Mouse (Mus musculus) lung, postnatal 4 days (tissue): ENCODE measurements around the gene Simc1.
A peak's percentile ranks its signal among the peaks of the same experiment; 100 is the strongest.

Source experiments
- DNase-seq, 2 experiments: peaks; one replicate each; pipeline ENCODE4 v3.0.0; 2021

Gene Simc1

DNA sequence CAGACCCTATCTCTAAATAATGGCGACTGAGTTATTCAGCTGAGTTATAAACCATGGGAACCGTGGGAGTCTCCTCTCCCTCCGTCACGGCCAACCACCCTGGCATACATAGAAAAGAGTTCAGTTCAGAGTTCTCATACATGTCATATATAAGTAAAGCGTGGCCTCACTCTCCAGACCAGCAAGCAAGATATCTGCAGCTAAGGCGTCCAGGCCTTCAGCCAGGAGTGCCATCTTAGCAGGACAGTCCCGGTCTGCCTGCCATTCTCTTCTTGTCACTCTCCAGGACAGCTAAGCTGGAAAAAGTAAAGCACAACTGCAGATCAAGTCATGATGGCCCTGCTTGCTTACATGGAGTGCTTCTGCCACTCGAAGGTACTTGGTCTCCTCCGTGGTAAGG, 52.6 kb downstream of the Simc1 start:
- no peak for DNase-seq

DNA sequence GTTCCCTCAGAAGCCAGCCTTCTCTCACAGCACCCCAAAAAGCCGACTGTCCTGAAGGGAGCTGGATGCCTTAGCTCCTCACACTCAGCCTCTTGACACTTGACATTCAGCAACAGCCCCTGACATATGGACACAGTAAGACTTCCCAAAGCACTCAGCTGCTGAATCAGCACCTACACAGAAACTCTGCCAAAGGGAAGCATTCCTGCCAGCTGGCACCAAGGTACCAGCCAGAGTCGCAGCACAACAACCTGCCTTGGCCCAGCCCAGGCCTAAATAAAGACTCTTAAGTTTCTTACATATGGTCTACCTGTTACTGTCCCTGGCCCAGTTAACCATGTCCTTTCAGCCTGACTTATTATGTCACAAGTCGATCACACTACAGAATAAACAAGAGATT, 53.2 kb downstream of the Simc1 start:
- DNase-seq, result no peak

DNA sequence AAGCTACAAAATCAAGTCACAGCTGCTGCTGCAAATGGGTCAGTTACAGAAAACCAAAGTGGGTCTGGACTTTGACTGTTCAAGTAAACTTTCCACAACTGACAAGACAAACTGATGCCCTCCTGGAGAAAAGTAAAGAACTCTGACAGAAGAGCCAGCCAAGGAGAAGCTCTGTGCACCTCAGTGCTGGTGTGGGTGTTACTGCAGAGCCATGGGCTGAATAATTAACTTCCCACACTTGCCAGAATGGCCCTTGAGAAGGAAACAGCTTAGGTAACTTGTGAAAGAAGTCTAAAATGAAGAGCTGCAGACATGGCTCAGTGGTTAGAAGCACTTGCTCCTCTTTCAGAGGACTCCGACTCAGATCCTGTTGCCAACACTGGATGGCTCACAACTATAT, 54.1 kb downstream of the Simc1 start:
- no peak for DNase-seq

DNA sequence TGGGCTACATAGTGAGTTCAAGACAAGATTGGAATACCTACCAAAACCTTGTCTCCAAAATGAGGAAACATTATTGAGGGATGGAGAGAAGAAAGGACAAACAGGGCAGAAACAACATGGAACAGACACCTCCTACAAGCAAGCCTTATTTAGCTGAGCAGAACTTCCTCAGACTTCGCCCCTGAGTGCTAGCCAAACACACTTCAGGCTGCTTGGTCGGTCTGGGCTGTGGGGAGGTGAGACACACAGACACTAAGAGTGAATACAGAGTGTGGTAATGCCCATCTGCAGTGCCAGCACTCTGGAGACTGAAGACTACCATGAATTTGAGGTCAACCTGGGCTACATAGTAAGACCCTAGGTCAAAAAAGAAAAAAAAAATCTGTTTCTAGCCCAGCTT, 56.1 kb downstream of the Simc1 start:
- DNase-seq, result no peak

DNA sequence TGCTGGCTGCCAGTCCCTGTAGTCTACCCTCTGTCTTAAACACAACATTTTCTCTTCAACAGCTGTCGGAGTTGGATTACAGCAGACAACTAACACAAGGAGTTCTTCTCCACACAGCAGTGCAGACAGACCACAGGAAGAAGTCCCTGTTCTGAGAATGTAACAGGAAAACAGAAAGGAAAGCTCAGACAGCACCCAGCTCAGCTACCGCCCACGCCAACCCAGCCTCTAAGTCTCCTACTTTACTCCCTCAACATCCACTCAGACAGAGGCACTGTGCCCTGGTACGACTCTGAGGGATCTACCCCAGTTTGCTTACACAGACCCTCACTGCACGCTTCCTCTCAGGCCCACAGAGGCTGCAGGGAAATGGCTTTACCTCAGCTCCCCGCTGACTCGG, 57.0 kb downstream of the Simc1 start:
- DNase-seq, result no peak

DNA sequence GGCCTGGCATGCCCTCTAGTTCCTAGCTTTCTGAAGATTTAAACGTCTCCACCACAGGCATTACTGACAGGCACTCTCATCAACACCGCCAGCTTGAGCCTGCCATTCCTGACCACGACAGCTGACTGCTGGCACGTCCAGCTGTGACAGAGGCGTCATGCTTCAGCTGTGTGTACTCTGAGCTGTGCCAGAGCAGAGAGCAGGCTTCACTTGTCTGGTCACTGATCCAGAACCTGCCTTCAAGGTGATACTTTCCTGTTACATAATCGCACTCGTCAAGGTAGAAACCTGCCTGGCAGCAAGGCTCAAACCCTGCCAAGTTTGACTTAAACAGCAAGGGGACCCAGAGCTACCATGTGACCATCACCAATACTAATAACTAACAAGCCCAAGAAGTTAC, 59.0 kb downstream of the Simc1 start:
- peak in 1 of 2 experiments; percentile 29 for DNase-seq

DNA sequence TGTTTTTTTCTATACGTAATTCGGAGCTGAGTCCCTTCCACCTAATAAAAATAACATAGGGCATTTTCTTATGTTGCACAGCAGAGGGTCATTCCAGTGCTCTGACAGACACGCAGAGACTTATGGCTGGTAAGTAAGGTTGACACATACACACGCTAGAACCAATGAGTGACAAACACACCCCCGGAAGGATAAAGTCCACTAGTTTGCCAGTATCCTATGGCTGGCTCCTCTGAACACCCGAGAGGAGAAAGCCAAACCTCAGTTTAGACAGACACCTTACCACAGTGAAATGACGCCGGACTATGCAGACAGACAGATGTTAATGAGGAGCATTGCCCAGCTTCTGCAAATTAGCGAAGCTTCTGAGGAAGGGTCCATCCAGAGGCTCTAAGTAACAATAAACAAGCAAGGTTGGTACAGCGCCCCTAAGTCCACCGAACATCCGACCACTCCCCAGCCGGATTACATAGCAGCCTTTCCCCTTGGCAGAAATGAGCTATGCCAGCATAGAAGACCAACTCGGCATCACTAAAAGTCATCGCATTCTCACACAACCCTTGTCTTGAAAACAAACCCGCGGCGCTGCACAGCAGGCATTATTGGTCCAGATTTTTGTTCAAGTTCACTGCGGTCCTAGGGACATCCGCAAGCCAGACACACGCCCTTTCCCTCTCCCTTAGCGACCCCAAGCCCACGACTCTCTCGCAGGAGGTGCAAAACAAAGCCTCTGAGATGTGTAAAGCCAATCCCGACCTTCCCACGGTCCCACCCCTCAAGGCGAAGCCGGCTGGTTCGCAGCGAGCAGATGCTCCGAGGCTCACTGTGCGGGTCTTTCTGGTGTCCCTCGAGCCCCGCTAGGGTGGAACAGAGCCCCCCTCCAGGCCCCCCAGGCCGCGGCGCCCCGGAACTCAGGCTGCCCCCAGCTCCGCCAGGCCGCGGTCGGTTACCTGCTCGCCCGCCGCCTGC, 60.9 kb downstream of the Simc1 start:
- DNase-seq, result no peak

DNA sequence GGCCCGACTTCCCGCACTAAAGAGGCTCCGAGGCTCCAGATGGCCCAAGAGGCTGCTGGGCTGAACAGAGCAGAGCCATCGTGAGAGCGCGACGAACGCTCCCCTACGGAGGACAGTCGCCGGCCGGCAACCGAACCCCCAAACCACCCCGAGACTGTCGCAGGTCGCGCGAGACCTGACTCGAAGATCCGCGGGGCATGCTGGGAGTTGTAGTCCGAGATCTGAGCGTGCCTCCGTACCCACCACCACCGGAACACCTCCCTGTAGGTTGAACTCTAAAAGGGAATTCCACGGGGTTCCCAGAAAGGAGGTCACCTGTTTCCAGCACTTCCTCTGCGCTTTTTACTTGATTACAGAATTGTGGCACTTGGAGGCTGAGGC, 61.6 kb downstream of the Simc1 start, which contains the start of gene 4833439L19Rik:
4833439L19Rik (minus strand) TSS at position 235 of the 381 bp plus-strand sequence.
- peak; percentile 94 to 96 for DNase-seq

DNA sequence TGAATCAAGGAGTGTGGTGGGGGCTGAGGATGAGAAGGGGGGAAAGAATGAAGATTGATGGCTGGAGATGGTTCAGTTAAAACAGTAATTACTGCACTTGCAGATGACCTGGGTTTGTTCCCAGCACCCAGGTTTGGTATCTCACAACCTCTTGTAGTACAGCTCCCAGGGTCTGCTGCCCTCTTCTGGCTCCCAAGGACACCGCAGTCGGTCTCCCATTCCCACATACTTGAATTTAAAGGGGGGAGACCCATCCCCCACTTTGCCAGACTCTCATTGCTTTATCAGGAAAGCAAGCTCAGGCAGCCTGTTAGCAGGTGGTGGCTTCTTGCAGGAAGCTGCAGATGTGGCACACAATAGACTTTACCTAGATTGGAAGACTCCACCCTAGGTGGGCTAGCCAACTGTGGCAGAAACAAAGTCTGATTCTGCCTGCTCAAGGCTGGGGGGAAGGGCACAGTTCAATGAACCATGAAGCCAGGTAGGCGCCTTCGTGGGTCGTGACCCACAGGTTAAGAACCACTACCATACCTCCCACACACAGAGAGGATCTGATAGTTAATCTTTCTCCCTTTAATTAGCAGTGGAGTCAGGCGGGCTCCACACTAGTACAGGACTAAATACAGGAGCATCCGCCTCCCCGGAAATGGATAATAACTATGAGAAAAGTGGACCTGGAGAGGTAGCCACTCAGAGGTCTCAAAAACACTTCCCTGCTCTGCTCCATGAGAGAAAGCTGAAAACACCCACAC, 62.2 kb downstream of the Simc1 start:
- DNase-seq, result peak; percentile 58 to 60

DNA sequence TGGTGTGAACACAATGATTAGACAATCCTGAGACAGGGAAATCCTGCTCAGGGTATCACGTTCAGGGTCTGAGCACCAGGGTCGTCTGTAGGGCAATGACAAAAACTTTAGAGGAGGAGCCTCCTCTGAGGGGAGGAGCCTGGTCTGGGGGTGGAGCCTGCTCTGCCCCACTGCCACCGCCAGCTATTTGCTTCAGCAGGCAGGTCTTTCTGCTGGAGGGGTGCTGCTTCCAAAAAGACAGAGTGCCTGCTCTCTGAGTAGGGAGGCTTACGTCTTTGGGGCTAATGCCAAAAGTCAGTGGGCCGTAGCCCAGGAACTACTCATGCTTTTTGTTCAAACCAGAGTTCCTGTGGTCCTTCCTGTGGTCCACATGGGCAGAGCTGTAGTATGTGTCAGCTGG, 64.8 kb downstream of the Simc1 start:
- no peak for DNase-seq

DNA sequence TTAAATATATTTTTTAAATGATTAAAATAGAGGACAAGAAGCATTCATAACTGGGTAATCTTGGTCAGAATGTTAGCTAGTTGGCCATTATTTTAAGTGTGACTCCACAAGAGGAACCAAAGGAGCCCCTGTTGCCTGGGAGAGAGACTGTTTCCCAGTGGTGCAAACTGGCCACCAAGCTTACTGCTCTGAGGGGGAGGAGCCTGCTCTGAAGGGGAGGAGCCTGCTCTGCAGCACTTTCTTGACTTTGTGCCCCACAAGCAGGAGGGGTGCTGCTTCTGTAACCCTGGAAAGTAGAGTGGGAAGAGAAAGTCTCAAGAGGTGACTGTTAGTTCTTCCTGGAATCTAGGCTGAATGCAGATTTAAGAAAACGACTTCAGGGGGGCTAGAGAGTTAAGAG, 65.7 kb downstream of the Simc1 start:
- DNase-seq, result no peak

DNA sequence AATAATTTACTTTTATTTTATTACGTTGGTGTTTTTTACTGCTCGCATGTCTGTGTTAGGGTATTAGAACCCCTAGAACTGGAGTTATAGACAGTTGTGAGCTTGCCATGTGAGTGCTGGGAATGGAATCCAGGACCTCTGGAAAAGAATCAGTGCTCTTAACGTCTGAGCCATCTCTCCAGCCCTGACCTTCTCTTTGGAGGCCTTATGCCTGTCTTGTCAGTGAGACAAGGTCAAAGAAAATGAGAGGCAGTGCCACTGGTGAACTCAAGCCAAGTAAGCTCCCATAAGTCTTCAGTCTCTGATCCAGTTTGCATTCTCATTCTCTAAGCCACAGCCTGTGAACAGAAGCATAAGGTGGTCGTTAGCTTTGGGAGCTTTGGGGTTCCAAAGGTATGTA, 67.2 kb downstream of the Simc1 start:
- DNase-seq, result no peak

DNA sequence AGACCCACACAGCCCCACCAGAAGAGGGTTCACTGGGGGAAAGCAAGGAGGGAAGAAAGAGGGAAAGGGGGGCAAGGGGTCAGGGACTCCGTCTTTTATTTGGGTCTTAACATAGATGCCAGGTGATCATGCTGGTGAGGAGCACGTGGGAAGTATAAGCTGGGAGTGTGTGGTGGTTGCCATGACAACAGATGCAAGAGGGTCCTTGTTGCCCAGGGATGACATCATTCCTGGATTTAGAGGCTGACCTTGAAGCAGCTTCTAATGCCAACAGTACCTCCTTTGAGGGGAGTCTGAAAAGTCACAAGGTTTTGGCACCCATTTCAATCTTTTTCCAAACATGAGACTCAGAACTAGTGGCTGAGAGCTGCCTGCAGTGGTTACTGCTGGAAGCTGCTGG, 68.1 kb downstream of the Simc1 start:
- DNase-seq, result no peak

DNA sequence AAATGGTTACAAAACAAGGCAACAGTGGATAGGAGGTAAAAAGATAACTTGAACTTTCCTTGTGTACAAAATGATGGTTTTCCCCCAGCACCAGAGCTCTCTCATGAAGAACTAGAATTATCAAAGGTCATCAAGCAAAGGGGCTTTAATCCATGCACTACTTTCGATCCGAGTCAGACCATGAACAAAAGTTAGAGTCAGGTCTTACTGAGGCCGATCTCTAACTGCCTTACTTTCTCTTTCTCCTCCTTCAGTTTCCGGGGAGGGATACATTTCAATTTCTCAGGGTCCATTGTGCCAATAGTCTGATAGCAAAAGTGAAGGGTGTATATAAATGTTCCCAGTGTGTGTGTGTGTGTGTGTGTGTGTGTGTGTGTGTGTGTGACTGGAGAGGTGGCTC, 69.0 kb downstream of the Simc1 start:
- DNase-seq, result no peak

DNA sequence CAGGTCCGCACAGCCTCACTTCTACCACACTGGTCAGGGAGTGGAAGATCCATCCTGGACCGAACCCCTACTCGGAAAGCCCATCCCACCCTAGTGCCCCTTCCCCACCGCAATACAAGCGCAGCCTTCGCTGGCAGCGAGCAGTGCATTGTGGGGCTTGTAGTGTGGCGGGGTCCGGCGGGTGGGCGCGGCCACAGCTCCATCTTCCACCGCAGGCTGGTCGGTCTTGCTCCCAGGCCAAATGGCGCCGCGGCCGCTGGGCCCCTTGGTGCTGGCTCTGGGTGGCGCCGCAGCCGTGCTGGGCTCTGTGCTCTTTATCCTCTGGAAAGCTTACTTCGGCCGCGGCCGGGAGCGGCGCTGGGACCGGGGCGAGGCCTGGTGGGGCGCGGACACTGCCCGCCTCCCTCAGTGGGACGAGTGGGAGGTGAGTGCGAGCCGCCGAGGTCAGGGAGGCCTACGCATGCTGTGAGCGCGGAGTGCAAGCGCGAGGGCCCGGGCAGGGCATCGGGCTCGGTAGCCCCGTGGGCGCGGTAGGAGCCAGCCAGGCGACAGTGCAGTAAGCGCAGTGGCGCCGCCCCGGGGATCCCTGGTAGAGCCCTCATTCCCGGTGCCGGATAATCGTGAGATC, 71.4 kb downstream of the Simc1 start, which contains the start of gene Arl10:
Arl10 (plus strand) TSS at position 162 of the 628 bp plus-strand sequence.
- DNase-seq, result peak; percentile 85 to 88

DNA sequence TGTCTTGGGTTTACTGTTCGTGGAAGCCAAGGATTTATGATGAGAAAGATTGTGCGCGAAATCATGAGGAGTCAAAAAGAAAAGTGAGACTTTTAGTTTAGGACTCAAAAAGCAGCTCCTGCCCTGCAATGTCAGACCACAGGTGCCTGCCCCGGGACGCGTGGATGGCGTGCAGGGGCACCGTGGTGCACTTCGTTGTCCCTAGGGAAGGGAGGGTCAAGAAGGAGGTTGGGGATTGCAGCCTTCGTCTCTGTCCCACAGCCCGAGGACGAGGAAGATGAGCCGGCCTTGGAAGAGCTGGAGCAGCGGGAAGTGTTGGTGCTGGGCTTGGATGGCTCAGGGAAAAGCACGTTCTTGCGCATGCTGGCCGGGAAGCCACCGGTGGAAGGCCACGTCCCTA, 71.9 kb downstream of the Simc1 start:
- no peak for DNase-seq

DNA sequence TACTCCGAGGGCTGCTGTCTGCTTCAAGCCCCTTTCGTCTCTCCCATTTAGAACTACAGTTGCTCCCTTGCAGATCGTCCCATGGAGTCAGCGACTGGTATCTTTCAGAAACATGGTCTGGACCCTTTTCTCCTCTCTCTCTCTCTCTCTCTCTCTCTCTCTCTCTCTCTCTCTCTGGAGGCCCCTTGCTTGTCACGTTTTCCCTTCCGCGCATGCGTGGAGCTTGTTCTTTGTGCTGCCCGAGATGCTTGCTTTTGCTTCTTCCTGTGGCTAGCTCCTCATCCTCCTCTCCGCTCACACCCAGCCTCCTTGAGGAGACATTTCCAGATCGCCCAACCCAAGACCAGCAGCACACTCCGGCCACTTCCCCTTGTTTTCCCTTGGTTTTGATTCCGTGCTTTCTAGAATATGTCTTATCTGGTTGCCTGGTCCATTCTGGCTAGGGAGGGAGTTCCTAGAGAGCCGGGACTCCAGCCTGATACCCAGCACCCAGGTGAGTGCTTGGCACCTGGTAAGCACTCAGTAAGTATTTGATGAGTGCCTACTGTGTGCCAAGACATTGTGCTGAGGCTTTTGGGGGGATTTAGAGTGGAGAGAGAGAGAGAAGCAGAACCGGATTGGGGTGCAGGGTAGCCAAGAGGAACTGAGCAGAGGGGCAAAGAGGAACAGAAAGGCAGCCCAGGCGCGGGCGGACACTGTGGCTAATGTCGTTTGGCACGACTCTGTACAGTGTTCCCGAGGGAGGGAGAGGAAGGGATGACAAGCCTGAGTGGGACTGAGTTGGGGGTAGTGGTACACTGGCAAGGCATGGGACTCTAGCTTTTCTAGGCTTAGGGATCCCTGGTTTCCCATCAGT, 74.3 kb downstream of the Simc1 start:
- DNase-seq, result peak; percentile 33 to 38

DNA sequence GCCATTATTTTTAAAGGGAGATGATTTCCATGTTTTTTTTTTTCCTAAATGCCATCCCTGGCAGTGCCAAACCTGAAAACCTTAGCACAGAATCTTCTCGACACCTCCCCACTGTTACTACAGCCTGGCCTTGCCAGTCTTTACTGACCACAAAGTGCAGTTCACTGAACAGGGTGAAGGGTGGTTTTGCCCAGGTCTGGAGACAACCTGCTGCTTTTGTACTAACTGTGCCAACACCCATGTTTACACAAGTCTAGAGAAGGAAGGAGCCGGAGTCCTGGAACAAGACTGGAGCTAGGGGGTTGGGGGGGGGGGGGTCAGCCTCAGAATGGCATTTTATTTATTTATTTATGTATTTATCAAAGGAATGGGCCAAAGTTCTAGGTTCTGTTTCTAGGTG, 77.8 kb downstream of the Simc1 start:
- no peak for DNase-seq

DNA sequence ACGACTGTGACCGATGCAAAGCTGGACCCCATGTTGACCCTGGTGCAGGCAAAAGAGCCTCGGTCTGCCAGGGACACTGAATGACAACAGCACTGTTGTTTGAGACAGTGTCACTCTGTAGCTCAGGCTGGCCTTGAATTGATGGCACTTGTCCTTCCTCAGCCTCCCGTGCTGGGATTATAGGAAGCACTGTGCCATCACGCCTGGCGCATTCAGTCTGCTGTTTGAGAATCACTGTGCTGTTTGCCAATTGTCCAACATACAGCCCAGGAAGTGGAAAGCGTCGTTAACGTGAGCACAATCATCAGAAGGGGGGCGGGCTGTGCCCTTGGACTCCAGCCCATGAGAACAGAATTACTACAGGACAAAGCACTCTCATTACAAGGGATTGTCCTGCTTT, 78.5 kb downstream of the Simc1 start:
- DNase-seq, result no peak

DNA sequence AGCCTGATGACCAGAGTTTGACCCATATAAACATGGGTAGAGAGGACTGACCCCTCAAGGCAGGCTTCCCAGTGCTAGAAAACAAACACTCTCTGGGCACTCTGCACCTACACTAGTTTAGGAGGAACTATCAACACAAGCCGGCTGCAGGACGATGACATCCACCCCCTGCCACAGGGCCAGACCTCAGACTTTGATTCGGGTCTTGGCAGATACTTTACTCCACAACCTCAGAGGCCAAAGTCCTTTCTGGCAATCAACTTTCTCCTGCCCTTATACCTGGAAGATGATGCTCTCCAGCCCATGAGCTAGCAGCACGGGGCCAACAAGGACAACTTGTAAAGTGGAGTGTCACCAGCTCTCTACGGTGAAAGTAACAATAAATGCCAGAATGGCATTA, 79.3 kb downstream of the Simc1 start:
- no peak for DNase-seq

DNA sequence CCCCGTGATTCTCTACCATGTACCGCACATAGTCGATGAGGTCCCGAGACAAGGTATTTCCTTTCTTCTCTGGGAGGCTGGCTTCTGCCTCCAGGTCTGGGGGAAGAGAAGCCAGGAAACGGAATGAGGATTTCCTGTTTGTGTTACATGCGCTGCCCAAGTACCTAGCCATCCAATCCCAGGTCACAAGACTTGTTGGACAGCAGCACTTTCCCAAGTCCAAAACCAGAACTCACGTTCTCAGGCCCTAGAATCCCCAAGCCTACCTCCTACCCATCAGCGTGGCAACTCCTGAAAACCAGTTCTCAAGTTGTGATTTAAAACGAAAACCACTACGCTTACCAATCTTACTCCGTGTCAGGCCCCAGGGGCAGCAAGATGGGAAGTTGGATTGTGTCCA, 82.3 kb downstream of the Simc1 start:
- no peak for DNase-seq

DNA sequence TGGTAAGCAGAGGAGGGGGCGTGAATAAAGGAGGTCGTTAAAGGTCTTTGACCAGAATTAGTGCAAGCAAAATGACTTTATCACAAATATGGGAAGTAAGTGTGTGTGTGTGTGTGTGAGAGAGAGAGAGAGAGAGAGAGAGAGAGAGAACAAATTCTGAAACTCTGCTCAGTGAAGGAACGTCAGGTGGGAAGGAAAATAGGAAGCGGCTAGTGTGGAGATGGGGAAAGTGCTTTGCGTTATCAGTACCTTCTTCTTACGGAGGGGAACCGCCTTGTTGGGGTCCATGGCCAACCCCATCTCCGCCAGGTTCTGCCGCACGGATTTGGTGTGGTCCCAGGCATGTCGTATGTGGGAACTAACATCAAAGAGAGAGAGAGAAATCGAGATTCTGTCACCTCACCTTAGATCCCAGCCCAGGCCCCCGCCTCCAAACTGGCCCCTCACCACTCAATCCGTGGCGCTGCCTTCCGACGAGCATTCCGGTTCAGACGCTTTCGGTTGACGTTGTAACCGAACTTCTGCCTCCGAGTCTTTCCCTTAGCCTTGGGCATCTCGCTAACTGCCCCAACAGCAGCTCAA, 85.9 kb downstream of the Simc1 start:
- DNase-seq, result no peak
